Mouse (Mus musculus): ENCODE measurements around the gene Tenm1. TPM values are rescaled to one million over a fixed set of nuclear protein-coding genes. Genes with fewer than 3 reads are reported as not detected.

Tenm1 gene
- 0.04 and 0.30 TPM in 2 replicates for polyA plus RNA-seq (2012; rRNA removed)

DNA sequence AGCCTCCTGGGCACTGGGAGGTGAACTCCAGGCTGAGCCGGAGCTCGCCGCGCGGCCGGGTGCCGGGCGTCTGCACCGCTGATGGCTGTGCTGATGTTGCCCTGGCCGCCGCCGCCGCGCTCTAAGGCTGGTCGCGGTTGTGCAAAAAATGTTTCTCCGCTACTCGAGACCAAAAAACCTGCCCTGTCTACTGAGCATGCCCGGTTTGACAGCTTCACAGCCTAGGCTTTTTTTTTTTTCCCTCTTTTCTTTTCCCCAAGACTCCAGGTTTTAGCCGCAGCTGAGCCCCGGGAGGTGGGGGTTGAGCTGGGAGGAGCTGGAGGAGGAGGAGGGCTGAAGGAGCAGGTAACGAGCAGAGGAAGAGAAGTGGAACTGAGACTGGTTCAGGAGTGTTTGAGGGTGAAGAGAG is at the start of gene Tenm1:
TSS of gene Tenm1 (minus strand) at position 272 of the 409 bp plus-strand sequence.
- H3K4me1 ChIP-seq (ENCODE audit: control insufficient read depth, insufficient read depth, insufficient read length, low read length) = no peaks in the 10 kb centered on the region
- peak within 1 kb of the TSS; percentile 26 for H3K4me3 ChIP-seq (ENCODE audit: low read depth, low read length)
- H3K36me3 ChIP-seq (ENCODE audit: control insufficient read depth, insufficient read depth, low read length) = no peaks in the 10 kb centered on the region
- no peaks in the 10 kb centered on the region; the same call in 1 of the 2 replicates for H3K27me3 ChIP-seq (ENCODE audit: control insufficient read depth, insufficient read depth, low read length)
- 7% methylated on average over 22 of the region's 22 CpGs for WGBS
- H3K27ac ChIP-seq (ENCODE audit: insufficient read depth, low read depth, low read length) = no peak within 1 kb of the TSS
- TF ChIP-seq CTCF (IDR thresholded peaks at IDR 0.05; ENCODE audit: extremely low read depth, insufficient read length, insufficient replicate concordance, low read depth, low read length) (no peak), POLR2A (IDR thresholded peaks at IDR 0.05; ENCODE audit: low read depth, low read length) (no peak)

DNA sequence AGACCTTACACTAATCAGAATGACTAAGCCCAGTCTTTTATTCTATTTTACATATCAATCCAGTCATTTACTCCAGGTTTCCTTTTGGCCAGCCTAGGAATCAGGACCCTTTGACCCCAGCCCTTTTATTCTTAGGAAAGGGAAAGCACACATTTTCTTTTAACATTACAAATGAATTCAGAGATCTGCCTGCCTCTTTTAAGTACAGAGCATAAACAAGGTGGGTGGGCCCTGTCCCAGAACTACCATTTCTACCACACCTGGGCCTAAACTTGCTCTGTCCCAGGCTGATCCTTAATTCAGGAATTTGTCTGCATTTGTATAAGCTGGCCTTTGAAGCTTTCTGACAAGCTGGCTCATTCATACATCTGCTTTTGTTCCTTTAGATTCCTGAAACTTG is 38.4 kb upstream of the Tenm1 start:
- H3K27me3 ChIP-seq (ENCODE audit: control insufficient read depth, insufficient read depth, low read length) = no peaks in the 10 kb centered on the region
- H3K36me3 ChIP-seq (ENCODE audit: control insufficient read depth, insufficient read depth, low read length) = no peaks in the 10 kb centered on the region
- H3K27ac ChIP-seq (ENCODE audit: insufficient read depth, low read depth, low read length) = no peak overlapping the region
- no peaks in the 10 kb centered on the region for H3K4me1 ChIP-seq (ENCODE audit: control insufficient read depth, insufficient read depth, insufficient read length, low read length)
- no peak overlapping the region for H3K4me3 ChIP-seq (ENCODE audit: low read depth, low read length)
- TF ChIP-seq POLR2A (IDR thresholded peaks at IDR 0.05; ENCODE audit: low read depth, low read length) = no peak
- no peak for TF ChIP-seq CTCF (IDR thresholded peaks at IDR 0.05; ENCODE audit: extremely low read depth, insufficient read length, insufficient replicate concordance, low read depth, low read length)

DNA sequence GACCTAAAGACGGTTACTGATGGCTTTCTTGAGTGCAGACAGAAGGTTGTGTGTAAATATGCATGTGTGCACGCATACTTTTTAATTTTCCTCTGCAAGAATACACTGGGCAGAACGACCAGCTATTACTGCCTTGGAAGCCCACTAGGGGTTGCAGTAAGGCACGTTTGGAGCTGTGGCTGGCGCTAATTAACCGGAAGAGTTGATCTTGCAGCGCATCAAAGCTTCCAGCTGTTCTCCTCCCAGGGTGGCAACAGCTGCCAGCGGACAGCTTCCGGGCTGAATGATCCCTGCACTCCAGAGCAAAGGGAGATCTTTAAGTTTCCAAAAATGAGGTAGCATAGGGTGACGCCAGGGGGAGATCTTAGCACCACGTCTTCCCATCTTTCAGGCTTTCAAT is 1.7 kb upstream of the Tenm1 start:
- no peak overlapping the region for H3K4me3 ChIP-seq (ENCODE audit: low read depth, low read length)
- H3K36me3 ChIP-seq (ENCODE audit: control insufficient read depth, insufficient read depth, low read length) = no peaks in the 10 kb centered on the region
- TF ChIP-seq CTCF (IDR thresholded peaks at IDR 0.05; ENCODE audit: extremely low read depth, insufficient read length, insufficient replicate concordance, low read depth, low read length) (no peak), POLR2A (IDR thresholded peaks at IDR 0.05; ENCODE audit: low read depth, low read length) (no peak)
- H3K4me1 ChIP-seq (ENCODE audit: control insufficient read depth, insufficient read depth, insufficient read length, low read length) = no peaks in the 10 kb centered on the region
- WGBS = 10% methylated on average over 11 of the region's 11 CpGs
- no peaks in the 10 kb centered on the region; the same call in 1 of the 2 replicates for H3K27me3 ChIP-seq (ENCODE audit: control insufficient read depth, insufficient read depth, low read length)
- no peak overlapping the region for H3K27ac ChIP-seq (ENCODE audit: insufficient read depth, low read depth, low read length)

DNA sequence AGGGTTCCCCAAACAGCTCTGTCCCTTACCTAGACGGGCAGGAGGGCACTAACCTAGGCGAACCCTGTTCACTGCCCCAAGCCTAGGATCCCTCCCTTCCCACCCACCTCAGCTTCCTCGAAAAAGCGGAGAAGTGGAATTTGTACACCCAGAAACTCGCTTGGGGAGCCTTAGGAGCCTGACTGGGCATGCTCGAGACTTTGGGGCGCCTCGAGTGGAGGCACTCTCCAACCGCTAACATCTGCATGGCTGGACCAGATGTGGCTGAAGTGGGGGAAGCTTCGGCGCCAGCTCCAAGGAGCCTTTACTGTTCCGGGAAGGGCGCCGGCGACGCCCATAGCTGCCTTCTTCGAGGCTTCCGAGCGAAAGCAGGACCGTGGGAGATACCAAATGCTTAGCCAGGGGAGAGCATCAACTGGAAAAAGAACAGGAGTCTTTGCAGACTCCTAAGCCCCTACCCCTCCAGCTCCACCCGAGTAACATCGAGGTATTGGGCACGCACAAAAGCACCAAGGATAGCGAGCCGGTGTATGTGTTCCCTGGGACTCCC is 1.1 kb upstream of the Tenm1 start:
- Histone ChIP-seq H3K27ac (ENCODE audit: insufficient read depth, low read depth, low read length) (no peak overlapping the region), H3K4me1 (ENCODE audit: control insufficient read depth, insufficient read depth, insufficient read length, low read length) (no peaks in the 10 kb centered on the region), H3K27me3 (ENCODE audit: control insufficient read depth, insufficient read depth, low read length) (no peaks in the 10 kb centered on the region; the same call in 1 of the 2 replicates), H3K36me3 (ENCODE audit: control insufficient read depth, insufficient read depth, low read length) (no peaks in the 10 kb centered on the region), H3K4me3 (ENCODE audit: low read depth, low read length) (peak overlapping the region; percentile 21)
- TF ChIP-seq CTCF (IDR thresholded peaks at IDR 0.05; ENCODE audit: extremely low read depth, insufficient read length, insufficient replicate concordance, low read depth, low read length) = no peak
- WGBS = 17% methylated on average over 25 of the region's 25 CpGs

DNA sequence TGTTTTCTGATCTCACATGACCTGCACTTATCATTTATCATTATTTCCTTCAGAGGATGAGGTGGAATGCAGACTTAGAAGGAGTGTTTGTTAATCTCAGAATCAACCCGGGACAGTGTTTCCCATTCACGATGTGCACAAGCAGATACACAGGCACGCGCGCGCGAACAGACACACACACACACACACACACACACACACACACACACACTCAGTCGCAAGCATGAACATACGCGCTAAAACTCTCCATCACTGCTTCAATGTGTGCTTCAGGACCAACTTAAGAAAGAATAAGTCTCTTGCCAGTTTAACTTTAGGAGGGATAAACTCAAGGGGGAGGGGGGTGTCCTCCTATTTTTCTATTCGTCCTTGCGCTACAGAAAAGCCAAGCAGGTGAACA is 411 bp upstream of the Tenm1 start:
- Histone ChIP-seq H3K4me1 (ENCODE audit: control insufficient read depth, insufficient read depth, insufficient read length, low read length) (no peaks in the 10 kb centered on the region), H3K27ac (ENCODE audit: insufficient read depth, low read depth, low read length) (no peak overlapping the region), H3K4me3 (ENCODE audit: low read depth, low read length) (no peak overlapping the region), H3K27me3 (ENCODE audit: control insufficient read depth, insufficient read depth, low read length) (no peaks in the 10 kb centered on the region; the same call in 1 of the 2 replicates), H3K36me3 (ENCODE audit: control insufficient read depth, insufficient read depth, low read length) (no peaks in the 10 kb centered on the region)
- 9% methylated on average over 12 of the region's 12 CpGs for WGBS
- TF ChIP-seq POLR2A (IDR thresholded peaks at IDR 0.05; ENCODE audit: low read depth, low read length) = no peak
- no peak for TF ChIP-seq CTCF (IDR thresholded peaks at IDR 0.05; ENCODE audit: extremely low read depth, insufficient read length, insufficient replicate concordance, low read depth, low read length)

DNA sequence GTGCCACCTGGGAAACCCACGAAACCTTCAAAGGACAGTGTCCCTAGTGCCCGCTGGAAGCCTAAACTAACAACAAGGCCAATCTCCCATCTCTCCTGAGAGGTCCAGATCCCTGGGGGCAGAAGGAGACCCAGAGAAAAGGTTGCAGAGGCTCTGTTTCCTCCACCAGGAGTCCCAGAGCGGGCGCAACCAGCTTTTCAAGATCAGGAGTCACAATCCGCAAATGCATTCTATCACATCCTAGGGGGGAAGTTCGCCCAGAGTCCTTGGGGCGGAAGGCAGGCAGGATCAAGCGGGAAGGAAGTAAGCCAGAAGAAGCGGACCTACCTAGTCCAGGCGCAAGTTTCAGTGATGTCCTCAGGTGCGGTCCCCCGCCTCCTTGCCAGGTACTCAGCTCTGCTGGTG is 963 bp downstream of the Tenm1 start:
- TF ChIP-seq CTCF (IDR thresholded peaks at IDR 0.05; ENCODE audit: extremely low read depth, insufficient read length, insufficient replicate concordance, low read depth, low read length) = no peak
- TF ChIP-seq POLR2A (IDR thresholded peaks at IDR 0.05; ENCODE audit: low read depth, low read length) = no peak
- Histone ChIP-seq H3K36me3 (ENCODE audit: control insufficient read depth, insufficient read depth, low read length) (no peaks in the 10 kb centered on the region), H3K4me3 (ENCODE audit: low read depth, low read length) (no peak overlapping the region), H3K27me3 (ENCODE audit: control insufficient read depth, insufficient read depth, low read length) (no peaks in the 10 kb centered on the region; the same call in 1 of the 2 replicates), H3K27ac (ENCODE audit: insufficient read depth, low read depth, low read length) (no peak overlapping the region), H3K4me1 (ENCODE audit: control insufficient read depth, insufficient read depth, insufficient read length, low read length) (no peaks in the 10 kb centered on the region)
- WGBS = 13% methylated on average over 12 of the region's 12 CpGs

DNA sequence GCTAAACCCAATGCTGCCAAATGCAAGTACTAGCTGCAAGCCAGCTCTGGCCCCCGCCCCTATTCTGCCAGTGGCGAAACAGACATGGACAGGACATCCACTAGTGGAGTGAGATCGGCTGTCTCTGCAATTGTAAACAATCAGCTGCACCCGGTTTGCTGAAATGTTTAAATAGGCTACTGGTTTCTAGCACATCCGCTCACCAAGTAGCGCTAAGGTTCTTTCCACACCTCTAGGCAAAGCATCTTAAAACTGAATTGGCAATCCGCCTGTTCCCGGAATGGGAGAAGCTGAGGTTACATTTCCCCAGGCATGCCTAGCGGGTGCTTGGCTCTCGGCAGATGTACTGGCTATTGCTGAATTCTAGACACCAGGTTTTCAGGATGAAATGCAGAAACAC is 1.8 kb downstream of the Tenm1 start:
- Histone ChIP-seq H3K36me3 (ENCODE audit: control insufficient read depth, insufficient read depth, low read length) (no peaks in the 10 kb centered on the region), H3K27ac (ENCODE audit: insufficient read depth, low read depth, low read length) (no peak overlapping the region), H3K4me3 (ENCODE audit: low read depth, low read length) (no peak overlapping the region), H3K4me1 (ENCODE audit: control insufficient read depth, insufficient read depth, insufficient read length, low read length) (no peaks in the 10 kb centered on the region), H3K27me3 (ENCODE audit: control insufficient read depth, insufficient read depth, low read length) (no peaks in the 10 kb centered on the region; the same call in 1 of the 2 replicates)
- TF ChIP-seq POLR2A (IDR thresholded peaks at IDR 0.05; ENCODE audit: low read depth, low read length) (no peak), CTCF (IDR thresholded peaks at IDR 0.05; ENCODE audit: extremely low read depth, insufficient read length, insufficient replicate concordance, low read depth, low read length) (no peak)
- 22% methylated on average over 10 of the region's 10 CpGs for WGBS

Data from small intestine, adult 2 months (tissue).